Mouse (Mus musculus) lung, adult 2 months (tissue): Measurements from ENCODE around the gene Emc1.

Source experiments
- CTCF ChIP-seq: fragments of 200-500 bp; IDR thresholded peaks from 2 replicates; pipeline ENCODE4 v1.5.1; 2011; ENCODE audit warnings: mild to moderate bottlenecking, low read length, control low read depth; ENCODE audit not compliant: insufficient read depth
- POLR2A ChIP-seq: fragments of 200-500 bp; IDR thresholded peaks from 2 replicates; pipeline ENCODE4 v1.6.1; 2011; ENCODE audit warnings: low read depth, mild to moderate bottlenecking, control low read depth, low read length, borderline replicate concordance; ENCODE audit errors: extremely low read depth

GRCm38 (mm10) chr4:139345416-139346019, 6.9 kb upstream of the Emc1 start:
- TF ChIP-seq CTCF (no peak), POLR2A (no peak)
